Mouse (Mus musculus): ENCODE measurements around the gene Oas1e. TPM values are rescaled to one million over a fixed set of nuclear protein-coding genes. Genes with fewer than 3 reads are reported as not detected.

Oas1e gene
- total RNA-seq, 2 experiments from 2014 or later, result not detected

DNA sequence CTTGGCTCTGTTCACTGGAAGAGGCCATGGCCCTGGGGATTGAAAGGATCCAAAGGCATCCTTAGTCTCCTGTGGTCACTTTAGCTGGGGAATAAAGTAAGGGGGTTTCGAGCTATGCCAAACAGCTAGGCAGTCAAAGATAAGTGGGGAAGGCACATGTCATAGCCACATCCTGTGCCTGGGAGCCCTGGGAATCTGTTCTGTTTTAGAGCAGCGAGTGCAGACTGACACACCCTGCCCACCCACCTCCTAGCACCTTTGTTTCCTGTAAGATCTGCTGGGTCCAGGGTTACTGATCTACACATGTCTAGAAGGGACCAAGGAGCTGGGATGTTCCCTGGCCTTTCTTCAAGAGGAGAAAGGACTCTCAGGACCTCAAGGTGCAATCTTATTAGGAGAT lies 16.4 kb downstream of the Oas1e start:
- intact Hi-C loops (cut with DNase I), result no loop called here
- no peak for DNase-seq

DNA sequence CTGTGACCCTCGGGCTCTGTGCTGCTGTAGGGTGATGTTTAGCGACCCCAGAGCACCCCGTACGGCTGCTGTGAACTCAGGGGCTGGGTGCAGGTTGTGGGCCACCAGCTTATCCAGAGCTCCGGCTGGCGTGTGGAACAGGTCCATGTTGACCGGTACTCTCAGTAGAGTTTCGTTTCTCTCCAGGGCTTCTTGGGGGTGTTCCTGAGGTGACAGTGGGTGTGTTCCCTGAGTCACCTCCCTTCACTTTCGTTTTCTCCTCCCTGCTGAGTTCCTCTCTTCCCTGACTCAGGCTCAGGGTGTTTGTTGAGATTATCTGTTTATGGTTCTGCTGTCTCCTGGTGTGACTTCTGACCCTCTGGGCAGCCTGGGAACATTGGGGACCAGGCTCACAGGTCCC lies 17.9 kb downstream of the Oas1e start, which contains the start of gene Oas3:
Gene Oas3, minus strand, starts transcription at position 184 of the 400 bp plus-strand sequence.
- intact Hi-C loops (cut with DNase I), result no loop called here
- no peak for DNase-seq

DNA sequence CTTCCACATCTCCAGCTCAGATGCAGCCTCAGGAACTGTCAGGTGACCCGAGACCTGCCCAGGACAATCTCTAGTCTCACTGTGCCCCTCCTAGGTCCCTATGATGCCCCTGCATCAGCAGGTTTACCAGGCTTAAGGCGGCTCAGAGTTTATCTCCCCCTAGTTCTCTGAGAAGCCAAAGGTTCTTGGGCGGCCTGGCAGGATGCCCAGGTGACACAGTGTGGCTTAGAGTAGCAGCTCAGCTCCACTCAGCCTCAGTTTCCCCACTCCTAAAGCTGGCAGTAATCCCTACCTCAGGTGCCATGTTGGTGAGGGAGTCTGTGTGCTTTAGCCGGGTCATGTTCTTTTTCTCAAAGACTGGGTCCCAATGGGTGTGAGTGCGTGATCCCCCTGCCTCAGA lies 18.5 kb downstream of the Oas1e start:
- intact Hi-C loops (cut with DNase I), result no loop called here

GRCm38 (mm10) chr5:120775287-120775985 lies 19.9 kb downstream of the Oas1e start:
- no peak for DNase-seq
- intact Hi-C loops (cut with DNase I), result no loop called here

More for the DNA sequence above, 18.5 kb downstream of the Oas1e start:
- DNase-seq, result no peak

DNA sequence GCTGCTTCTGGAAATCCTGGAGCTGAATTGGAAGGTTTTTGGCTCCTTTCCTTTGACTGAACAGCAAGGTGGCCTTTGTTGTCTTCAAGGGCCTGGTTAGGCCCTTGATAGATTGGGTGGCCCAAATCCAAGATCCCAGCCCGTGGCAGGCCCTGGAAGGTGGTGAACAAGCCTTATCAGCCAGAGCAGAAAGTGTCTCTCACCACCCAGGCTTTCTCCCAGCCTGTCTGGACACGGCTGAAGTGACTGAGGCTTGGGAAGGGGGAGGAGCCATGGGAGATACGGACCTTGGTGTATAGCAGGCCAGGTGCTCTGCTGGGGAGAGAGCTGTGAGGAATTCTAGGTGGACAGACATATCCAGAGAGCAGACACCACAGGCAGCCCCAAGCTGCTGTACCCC lies 25.9 kb downstream of the Oas1e start:
- no peak for DNase-seq
- intact Hi-C loops (cut with DNase I), result no loop called here

GRCm38 (mm10) chr5:120765010-120765409 lies 30.3 kb downstream of the Oas1e start:
- DNase-seq, result no peak
- intact Hi-C loops (cut with DNase I), result no loop called here

DNA sequence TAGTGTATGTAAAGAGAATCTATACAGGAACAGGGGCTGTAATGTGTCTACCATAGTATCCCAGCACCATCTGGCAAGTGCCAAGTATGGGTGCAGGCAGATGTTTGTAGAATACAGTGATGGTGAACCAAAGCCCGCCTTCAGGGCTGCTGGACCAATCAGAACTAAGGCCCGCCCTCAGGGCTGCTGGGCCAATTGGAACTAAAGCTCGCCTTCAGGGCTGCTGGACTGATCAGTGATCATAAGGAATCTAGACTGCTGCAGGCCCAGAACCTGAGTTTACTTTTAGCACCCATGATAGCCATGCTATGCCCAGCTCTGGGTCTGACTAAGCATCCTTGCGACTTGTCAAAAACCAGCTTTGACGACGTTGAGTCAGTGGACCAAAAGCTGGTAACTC lies 33.4 kb downstream of the Oas1e start:
- intact Hi-C loops (cut with DNase I), result no loop called here
- peak; percentile 32 for DNase-seq

DNA sequence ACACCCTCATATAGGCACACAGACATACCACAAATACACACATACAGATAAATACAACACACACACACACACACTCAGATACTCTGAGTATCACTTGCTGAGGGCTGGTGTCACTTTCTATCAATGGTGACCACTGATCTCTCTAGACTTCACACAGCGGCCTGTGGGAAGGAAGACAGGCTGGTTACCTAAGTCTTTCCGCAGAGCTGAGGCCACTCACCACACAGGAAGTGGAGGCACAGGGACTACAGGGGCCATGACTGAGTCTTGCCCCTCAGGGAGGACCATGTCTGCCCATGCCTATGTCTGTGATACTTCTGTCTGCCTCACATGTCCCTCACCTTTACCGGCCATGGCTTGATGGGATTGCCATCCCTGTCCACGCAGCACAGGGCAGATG lies 41.1 kb downstream of the Oas1e start:
- DNase-seq, result no peak

DNA sequence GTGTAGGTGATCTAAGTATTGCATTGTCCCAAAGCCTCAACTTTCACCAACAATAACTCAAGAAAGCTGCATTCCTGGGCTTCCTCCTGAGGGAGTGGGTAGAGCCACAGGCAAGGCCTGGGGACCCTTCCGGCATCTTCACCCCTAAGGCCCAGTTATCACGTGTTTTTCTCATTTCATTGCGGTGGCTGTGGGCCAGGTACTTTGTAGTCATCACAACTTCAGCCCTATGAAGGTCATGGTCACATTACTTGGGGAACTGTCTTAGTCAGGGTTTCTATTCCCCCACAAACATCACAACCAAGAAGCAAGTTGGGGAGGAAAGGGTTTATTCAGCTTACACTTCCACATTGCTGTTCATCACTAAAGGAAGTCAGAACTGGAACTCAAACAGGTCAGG lies 42.5 kb downstream of the Oas1e start:
- DNase-seq, result no peak
- intact Hi-C loops (cut with DNase I), result no loop called here

More for the DNA sequence above, 41.1 kb downstream of the Oas1e start:
- intact Hi-C loops (cut with DNase I), result no loop called here

DNA sequence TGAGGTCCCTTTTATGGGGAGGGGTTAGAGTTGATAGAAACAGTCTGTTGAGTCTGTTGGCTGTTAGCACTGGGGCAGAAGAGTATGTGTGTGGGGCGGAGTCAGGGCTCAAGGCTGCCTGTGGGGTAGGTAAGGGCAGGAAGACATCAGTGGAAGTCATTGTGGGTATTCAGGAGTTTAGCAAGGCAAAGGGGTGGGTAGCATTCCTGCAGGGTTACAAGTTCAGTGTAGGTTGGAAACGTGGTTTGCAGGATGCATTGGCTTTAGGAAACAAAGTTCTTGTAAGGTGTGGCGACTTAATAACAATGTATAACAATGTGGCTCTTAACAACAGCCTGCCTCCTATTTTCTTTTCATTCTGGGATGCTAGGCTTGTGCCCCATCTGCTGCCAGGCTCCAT lies 44.1 kb downstream of the Oas1e start:
- DNase-seq, result no peak
- intact Hi-C loops (cut with DNase I), result no loop called here

- DNase-seq, result no peak
- intact Hi-C loops (cut with DNase I), result loop anchor here (10.0 kb wide), 1 partner anchor 125 kb away; no protein-coding TSS in a partner anchor
These were observed 45.6 kb downstream of the Oas1e start, which contains the start of gene Oas2 for GRCm38 (mm10) chr5:120749688-120750087. Oas2 (minus strand) TSS chr5:120749853.

DNA sequence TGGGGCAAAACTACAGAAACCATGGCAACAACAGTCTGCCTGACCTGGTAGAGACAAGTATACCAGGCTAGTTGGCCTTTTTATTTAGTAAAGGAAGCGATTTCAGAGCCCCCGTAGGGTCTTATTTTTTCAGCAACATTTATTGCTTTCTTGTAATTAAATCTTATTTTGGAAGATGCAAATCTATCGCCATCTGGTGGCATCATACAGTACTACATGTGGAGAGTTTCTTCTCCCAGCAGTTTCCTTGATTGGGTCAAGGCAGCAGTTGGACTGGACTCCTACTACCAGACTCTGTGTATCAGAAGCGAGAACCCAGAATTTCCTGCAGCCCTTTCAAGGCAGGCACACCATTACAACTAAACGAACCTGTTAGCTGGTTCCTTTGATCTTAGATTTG lies 48.9 kb downstream of the Oas1e start:
- intact Hi-C loops (cut with DNase I), result loop anchor here (10.0 kb wide), 1 partner anchor 122 kb away; no protein-coding TSS in a partner anchor
- peak; percentile 50 for DNase-seq

DNA sequence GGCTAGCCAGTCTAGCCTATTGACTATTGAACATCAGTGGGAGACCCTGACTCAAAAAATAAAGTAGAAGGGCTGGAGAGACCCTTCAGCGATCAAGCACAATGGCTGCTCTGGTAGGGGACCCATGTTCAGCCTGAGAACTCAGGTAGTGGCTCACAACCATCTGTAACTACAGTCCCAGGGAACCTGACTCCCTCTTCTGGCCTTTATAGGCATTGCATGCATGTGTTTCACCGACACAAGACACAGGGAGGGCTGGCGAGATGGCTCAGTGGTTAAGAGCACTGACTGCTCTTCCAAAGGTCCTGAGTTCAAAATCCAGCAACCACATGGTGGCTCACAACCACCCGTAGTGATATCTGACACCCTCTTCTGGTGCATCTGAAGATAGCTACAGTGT lies 53.2 kb downstream of the Oas1e start:
- peak; percentile 39 for DNase-seq
- intact Hi-C loops (cut with DNase I), result loop anchor here (10.0 kb wide), 1 partner anchor 117 kb away; no protein-coding TSS in a partner anchor

Other genes with a start within 250 kb of the Oas1e start
- 10 to 100 TPM; 42.0 to 44.1 TPM for gene Tpcn1, start 206.9 kb downstream of the Oas1e start, total RNA-seq (2021)
- gene Iqcd, start 206.5 kb downstream of the Oas1e start, total RNA-seq (2021), result under 1 TPM; 0.58 to 0.64 TPM
- gene Rita1, start 182.9 kb downstream of the Oas1e start, total RNA-seq (2021), result 10 to 100 TPM; 22.7 to 26.0 TPM
- 10 to 100 TPM; 52.0 to 55.4 TPM for gene Ddx54, start 182.8 kb downstream of the Oas1e start, total RNA-seq (2021)
- under 1 TPM in 1 of 2 experiments, not detected in 1; 0.40 TPM for gene Cfap73, start 161.3 kb downstream of the Oas1e start, total RNA-seq (2021)
- 10 to 100 TPM; 42.2 to 54.6 TPM for gene Rasal1, start 146.7 kb downstream of the Oas1e start, total RNA-seq (2021)
- 100 to 1,000 TPM; 122 to 124 TPM for gene Dtx1, start 83.6 kb downstream of the Oas1e start, total RNA-seq (2021)
- gene Oas2, start 45.7 kb downstream of the Oas1e start, total RNA-seq (2021), result not detected
- under 1 TPM in 1 of 2 experiments, not detected in 1; 0.18 TPM for gene Oas3, start 17.9 kb downstream of the Oas1e start, total RNA-seq (2021)
- 1 to 10 TPM; 1.0 to 1.3 TPM for gene Oas1c, start 17.0 kb upstream of the Oas1e start, total RNA-seq (2021)
- gene Oas1f, start 51.8 kb upstream of the Oas1e start, total RNA-seq (2021), result not detected
- not detected for gene Oas1h, start 65.9 kb upstream of the Oas1e start, total RNA-seq (2021)
- gene Oas1g, start 92.1 kb upstream of the Oas1e start, total RNA-seq (2021), result not detected
- under 1 TPM in 1 of 2 experiments, not detected in 1; 0.20 TPM for gene Oas1a, start 112.0 kb upstream of the Oas1e start, total RNA-seq (2021)
- gene Oas1d, start 119.0 kb upstream of the Oas1e start, total RNA-seq (2021), result not detected
- gene Rph3a, start 214.6 kb upstream of the Oas1e start, total RNA-seq (2021), result 100 to 1,000 TPM; 104 TPM